Mouse (Mus musculus): ENCODE data around the gene Mrtfb.

Mrtfb gene

DNA sequence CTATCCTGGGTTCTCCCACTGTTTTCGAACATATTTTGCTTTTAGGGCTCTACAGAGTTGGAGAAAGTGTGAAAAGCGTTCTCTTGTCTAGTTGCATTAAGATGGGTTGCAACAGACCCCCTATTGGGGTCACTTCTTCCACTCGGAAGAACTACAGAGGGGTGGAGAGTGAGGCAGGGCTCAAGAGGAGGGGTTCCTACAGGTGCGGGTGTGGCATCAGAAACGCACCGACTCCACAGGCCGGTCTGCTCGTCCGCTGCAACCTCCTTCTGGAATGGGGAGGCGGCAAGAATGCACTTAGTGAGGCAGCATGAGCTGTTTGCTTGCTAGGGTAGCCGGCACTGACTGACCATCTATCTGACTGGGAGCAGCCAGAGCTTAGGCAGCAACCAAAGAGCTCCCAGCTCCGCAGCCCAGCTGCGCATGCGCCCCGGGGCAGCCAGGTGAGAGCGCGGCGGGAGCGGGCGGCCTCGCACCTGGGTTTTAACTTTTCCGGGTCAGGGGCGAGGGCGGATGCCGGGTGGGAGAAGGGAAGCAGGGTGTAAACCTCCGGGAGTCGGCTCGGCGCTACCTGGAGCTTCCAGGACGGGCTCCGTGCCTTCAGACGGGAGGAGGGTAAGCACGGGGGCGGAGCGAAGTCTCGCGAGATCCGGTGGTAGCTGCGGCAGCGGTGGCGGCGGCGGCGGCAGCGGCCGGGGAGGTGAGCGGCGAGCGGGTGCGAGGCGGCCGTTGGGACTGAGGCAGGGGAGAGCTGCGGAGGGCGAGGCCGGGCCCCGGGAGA, at the start of gene Mrtfb:
Mrtfb (plus strand) TSS at position 627 of the 781 bp plus-strand sequence.
- in situ Hi-C loops (cut with MboI; ENCODE audit: low sequenced_read_pairs), result no loop called here

- in situ Hi-C loops (cut with MboI; ENCODE audit: low sequenced_read_pairs), result no loop called here
These were observed 48.6 kb upstream of the Mrtfb start for GRCm38 (mm10) chr16:13207649-13208048.

DNA sequence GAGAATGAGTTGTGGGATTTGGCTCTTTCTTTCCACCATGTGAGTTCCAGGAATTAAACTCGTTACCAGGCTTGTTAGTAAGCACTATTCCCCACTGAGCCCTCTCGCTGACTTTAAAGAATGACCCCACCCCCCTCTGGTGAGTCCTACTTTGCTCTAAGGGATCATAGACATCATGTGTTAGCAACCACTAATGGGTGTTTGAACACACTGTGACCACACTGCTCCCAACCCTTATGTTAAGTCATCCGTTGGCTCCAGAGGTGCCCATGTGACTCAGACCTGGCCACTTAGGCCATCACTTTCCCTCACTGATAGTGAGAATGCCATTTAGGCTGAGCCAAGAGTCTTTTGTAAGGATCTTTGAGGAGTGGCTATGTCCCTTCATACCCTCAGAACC, 48.2 kb upstream of the Mrtfb start:
- in situ Hi-C loops (cut with MboI; ENCODE audit: low sequenced_read_pairs), result no loop called here

- in situ Hi-C loops (cut with MboI; ENCODE audit: low sequenced_read_pairs), result no loop called here
These were observed 43.5 kb upstream of the Mrtfb start for GRCm38 (mm10) chr16:13212781-13213180.

DNA sequence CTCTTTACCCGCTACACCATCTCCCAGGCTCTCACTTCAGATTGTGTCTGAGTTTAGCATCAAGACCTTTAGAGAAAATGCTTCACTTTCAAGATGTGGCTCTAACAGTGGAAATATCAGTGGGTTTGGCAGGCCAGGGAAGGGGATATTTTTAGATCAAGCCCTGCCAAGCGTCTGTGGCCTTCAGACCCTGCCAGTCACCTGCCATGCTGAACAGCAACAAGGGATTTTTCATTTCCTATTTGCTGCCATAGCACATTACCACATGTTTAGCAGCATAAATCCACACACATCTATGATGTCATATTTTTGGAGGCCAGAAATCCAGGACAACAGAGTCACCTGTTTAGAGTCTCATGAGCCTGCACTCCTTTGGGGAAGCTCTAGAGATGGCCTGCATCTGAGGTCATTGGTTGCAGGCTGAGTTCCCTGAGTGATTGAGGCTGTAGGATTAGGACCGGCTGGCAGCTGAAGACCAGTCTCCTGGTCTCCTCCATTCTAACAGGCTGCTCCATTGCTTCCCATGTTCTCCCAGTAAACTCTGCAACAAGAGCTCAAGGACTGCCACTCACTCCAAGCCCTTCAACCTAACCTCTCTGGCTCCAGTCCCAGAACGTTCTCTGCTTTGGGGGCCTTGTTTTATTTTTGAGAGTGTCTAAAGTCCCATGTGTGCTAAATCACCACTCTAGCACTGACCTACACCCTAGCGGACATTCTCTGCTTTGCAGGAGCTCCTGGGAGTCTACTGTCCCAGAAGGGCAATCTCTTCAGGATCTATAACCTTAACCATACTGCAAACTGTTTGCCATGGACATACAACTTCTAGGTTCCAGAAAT, 39.9 kb upstream of the Mrtfb start:
- in situ Hi-C loops (cut with MboI; ENCODE audit: low sequenced_read_pairs), result no loop called here

GRCm38 (mm10) chr16:13217951-13218350, 38.3 kb upstream of the Mrtfb start:
- in situ Hi-C loops (cut with MboI; ENCODE audit: low sequenced_read_pairs), result no loop called here

DNA sequence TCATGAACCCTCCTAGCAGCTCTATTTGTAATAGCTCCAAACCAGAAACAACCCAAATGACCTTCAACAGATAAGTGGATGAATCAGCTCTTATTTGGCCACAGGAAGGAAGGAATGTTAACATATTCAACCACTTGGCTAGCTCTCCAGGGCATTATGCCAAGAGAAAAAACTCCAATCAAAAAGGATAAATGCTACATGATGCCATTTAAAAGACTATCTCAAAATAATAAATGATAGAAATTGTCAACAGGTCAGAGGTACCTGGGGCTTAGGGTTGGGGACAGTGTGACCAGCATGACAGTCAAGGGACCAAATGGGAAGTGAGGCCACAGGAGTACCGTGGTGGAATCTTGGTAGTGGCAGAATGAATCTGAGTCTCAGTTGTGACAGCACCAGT, 34.8 kb upstream of the Mrtfb start:
- in situ Hi-C loops (cut with MboI; ENCODE audit: low sequenced_read_pairs), result no loop called here

- in situ Hi-C loops (cut with MboI; ENCODE audit: low sequenced_read_pairs), result no loop called here
These were observed 24.2 kb upstream of the Mrtfb start for GRCm38 (mm10) chr16:13232043-13232442.

DNA sequence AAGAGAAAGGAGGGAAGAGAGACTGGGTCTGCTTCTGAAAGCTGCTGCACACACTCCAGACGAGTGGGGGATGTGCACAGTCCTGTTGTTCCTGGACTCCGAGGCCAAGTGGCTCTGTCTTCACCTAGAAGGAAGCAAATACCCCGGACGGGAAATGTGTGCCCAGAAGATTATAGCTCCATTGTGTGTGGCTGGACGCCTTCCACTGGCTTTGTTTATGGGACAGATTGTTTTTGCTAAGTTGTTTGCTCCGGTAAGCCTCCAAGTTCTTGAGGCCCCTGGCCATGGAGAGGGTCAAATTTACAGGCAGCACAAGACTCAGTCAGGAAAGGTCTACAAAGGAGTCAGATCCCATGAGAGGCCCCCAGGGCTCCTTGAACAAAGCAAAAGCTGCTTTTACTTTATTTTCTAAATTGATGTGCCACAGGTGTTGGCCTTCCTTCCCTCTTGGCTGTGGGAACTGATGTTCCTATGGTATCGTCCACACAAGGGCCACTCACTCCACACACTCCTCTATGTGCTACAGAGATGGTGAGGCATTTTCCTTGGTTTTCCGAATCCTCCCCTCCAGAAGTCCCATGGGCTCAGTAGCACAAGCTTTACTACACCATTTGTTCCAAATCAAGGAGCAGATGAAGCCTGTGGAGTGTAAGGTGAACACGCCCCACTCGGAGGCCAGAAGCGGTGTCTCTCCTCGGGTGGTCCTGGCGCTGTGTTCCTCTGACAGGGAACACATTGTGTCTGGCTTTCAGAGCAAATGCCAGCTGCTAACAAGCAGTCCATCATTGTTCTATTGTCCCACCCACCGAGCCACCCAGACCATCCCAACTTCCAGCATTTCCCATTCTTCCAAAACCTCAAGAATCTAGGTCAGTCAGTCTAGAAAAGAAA, 23.1 kb upstream of the Mrtfb start:
- in situ Hi-C loops (cut with MboI; ENCODE audit: low sequenced_read_pairs), result no loop called here

DNA sequence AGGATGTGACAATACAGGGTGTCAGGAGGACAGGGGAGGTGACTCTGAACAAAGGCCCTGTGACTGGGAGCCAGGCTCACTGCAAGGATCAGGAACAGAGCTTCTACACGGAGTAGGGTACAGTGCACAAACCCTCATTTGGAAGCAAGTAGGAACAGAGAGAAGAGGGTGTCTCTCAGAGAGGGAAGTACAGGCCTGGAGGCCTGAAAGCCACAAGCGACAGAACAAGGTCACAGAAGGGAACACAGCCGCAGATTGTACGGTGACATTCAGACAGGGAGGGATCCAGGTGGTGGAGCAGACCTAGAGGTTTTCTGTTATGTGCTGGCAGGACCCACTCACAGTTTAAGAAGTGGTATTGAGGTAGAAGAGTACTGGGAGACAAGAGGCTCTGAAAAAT, 17.2 kb upstream of the Mrtfb start:
- in situ Hi-C loops (cut with MboI; ENCODE audit: low sequenced_read_pairs), result no loop called here

GRCm38 (mm10) chr16:13239544-13239943, 16.7 kb upstream of the Mrtfb start:
- in situ Hi-C loops (cut with MboI; ENCODE audit: low sequenced_read_pairs), result no loop called here

GRCm38 (mm10) chr16:13240326-13240725, 16.0 kb upstream of the Mrtfb start:
- in situ Hi-C loops (cut with MboI; ENCODE audit: low sequenced_read_pairs), result no loop called here

DNA sequence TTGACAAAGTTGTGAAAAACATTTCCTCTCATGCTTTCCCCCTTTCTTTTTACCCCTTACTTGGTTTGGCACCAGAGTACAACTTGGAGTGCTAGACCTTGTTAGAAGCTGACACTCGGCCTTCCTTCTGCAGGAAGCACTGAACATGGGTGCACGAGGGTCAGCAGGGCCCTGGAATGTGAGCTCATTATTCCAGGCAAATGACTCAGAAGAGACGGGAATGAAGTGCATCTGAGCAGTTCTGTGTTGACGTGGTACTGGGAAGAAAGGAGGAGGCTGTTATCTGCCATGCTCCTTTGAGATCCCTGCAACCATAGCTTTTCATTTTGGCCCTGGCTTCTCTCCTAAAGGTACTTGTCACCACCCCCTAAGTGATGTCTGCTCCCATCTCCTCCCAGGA, 10.6 kb upstream of the Mrtfb start:
- in situ Hi-C loops (cut with MboI; ENCODE audit: low sequenced_read_pairs), result no loop called here

- in situ Hi-C loops (cut with MboI; ENCODE audit: low sequenced_read_pairs), result no loop called here
These were observed 9.4 kb upstream of the Mrtfb start for GRCm38 (mm10) chr16:13246855-13247254.

- in situ Hi-C loops (cut with MboI; ENCODE audit: low sequenced_read_pairs), result no loop called here
These were observed 6.2 kb upstream of the Mrtfb start for GRCm38 (mm10) chr16:13250061-13250460.

- in situ Hi-C loops (cut with MboI; ENCODE audit: low sequenced_read_pairs), result no loop called here
These were observed 616 bp downstream of the Mrtfb start for GRCm38 (mm10) chr16:13256667-13257527.

GRCm38 (mm10) chr16:13257528-13257835, 1.2 kb downstream of the Mrtfb start:
- in situ Hi-C loops (cut with MboI; ENCODE audit: low sequenced_read_pairs), result no loop called here

DNA sequence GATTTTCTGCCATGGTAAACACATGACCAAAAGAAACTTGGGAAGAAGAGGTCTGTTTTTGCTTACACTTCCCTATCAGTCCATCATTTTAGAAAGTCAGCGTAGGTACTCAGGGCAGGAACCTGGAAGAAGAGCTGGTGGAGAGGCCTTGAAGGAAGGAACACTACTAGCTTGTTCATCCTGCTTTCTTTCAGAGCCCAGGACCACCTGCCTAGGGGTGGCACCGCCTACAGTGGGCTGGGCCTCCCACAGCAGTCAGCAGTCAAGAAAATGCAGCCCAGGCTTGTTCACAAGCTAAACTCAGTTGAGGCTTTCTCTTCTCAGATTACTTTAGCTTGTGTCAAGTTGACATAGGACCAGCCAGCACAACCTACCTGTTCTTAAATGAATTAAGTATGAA, 2.7 kb downstream of the Mrtfb start:
- in situ Hi-C loops (cut with MboI; ENCODE audit: low sequenced_read_pairs), result no loop called here

GRCm38 (mm10) chr16:13266312-13266711, 10.0 kb downstream of the Mrtfb start:
- in situ Hi-C loops (cut with MboI; ENCODE audit: low sequenced_read_pairs), result no loop called here

- in situ Hi-C loops (cut with MboI; ENCODE audit: low sequenced_read_pairs), result no loop called here
These were observed 11.1 kb downstream of the Mrtfb start for GRCm38 (mm10) chr16:13267350-13267904.

Data from CH12F3 (cell line).